12 mouse cellular contexts compared by ENCODE assay signal in the genomic region with DNA sequence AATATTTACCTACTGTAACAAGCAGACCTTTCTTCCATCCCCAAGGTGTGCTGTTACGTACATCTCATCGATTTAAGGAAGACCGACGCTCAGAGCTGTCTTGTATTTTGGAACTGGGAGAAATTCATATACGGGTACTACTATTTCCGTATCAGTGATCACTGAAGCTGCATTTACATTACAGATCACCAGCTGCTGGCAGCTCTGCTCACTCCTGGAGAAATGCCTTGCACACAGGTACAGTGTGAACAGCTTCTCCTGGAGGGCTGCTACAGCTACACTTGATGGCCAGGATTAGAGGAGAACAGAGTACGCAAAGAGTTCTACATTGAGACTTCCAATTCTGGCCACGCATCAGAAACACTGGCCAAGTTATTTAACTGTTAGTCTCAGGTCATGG.
A peak's percentile ranks its signal among the peaks of the same experiment; 100 is the strongest.
DNase-seq lines count a peak whose midpoint lies in the region; ATAC-seq and TF ChIP-seq lines count a peak whose summit lies in the region.
"Had no signal": no experiment of that assay in that cellular context is flagged by ENCODE, and none has a peak within 500 bp of the region (broad histone marks: within the 10 kb centered on the region; RNA-seq: fewer than 3 reads in every experiment).

No protein-coding gene starts in this region.

- H3K27ac ChIP-seq in heart, embryonic 10.5 days = peak overlapping the region; percentile 62; the same call in 1 of the 2 replicates
- peak overlapping the region; percentile 64 for H3K27ac ChIP-seq in layer of hippocampus, adult 2 months
- H3K27ac ChIP-seq in forebrain, embryonic 13.5 days = peak overlapping the region; percentile 92
- peak overlapping the region; percentile 71 for H3K27ac ChIP-seq in midbrain, embryonic 15.5 days
- H3K27ac ChIP-seq: macrophage had no signal

- H3K4me2 ChIP-seq in forebrain, embryonic 13.5 days = peak overlapping the region; percentile 7; the same call in 1 of the 2 replicates
- H3K4me2 ChIP-seq in midbrain, embryonic 15.5 days = no peak overlapping the region

- TF ChIP-seq CTCF in layer of hippocampus, adult 2 months (conservative IDR thresholded peaks at IDR 0.05) = no peak

- H3K36me3 ChIP-seq in heart, embryonic 10.5 days = no peaks in the 10 kb centered on the region
- H3K36me3 ChIP-seq in forebrain, embryonic 13.5 days (ENCODE audit: poor library complexity, severe bottlenecking) = no peaks in the 10 kb centered on the region
- no peaks in the 10 kb centered on the region for H3K36me3 ChIP-seq in midbrain, embryonic 15.5 days (replicated peaks)

- no peaks in the 10 kb centered on the region for H3K9me3 ChIP-seq in heart, embryonic 10.5 days
- H3K9me3 ChIP-seq in forebrain, embryonic 13.5 days (replicated peaks) = no peaks in the 10 kb centered on the region
- H3K9me3 ChIP-seq in midbrain, embryonic 15.5 days = no peaks in the 10 kb centered on the region

- no peaks in the 10 kb centered on the region for H3K27me3 ChIP-seq in heart, embryonic 10.5 days (ENCODE audit: insufficient read depth, poor library complexity, severe bottlenecking)
- no peaks in the 10 kb centered on the region for H3K27me3 ChIP-seq in forebrain, embryonic 13.5 days
- no peaks in the 10 kb centered on the region for H3K27me3 ChIP-seq in midbrain, embryonic 15.5 days (replicated peaks)

- H3K9ac ChIP-seq in forebrain, embryonic 13.5 days = no peak overlapping the region
- no peak overlapping the region for H3K9ac ChIP-seq in midbrain, embryonic 15.5 days
- H3K9ac ChIP-seq: liver, postnatal 0 days had no signal

- 84% methylated on average over 8 of the region's 8 CpGs for WGBS in heart, embryonic 10.5 days
- 65% methylated on average over 8 of the region's 8 CpGs for WGBS in forebrain, embryonic 13.5 days
- 72% methylated on average over 8 of the region's 8 CpGs for WGBS in midbrain, embryonic 15.5 days

- H3K4me1 ChIP-seq in heart, embryonic 10.5 days = peaks cover 10% of the 10 kb centered on the region; the same call in 1 of the 2 replicates
- H3K4me1 ChIP-seq in forebrain, embryonic 13.5 days = peaks cover 27% of the 10 kb centered on the region
- peaks cover 14% of the 10 kb centered on the region for H3K4me1 ChIP-seq in midbrain, embryonic 15.5 days

- intact Hi-C loops in heart, postnatal 25 days (cut with DNase I) = loop anchor here (5.0 kb wide), 1 partner anchor 157 kb away; no protein-coding TSS in a partner anchor

- no peak for ATAC-seq in forebrain, embryonic 13.5 days
- ATAC-seq in midbrain, embryonic 15.5 days (replicated peaks) = peak; percentile 53
- ATAC-seq: liver, postnatal 0 days had no signal

- H3K4me3 ChIP-seq in heart, embryonic 10.5 days = no peak overlapping the region
- no peak overlapping the region for H3K4me3 ChIP-seq in layer of hippocampus, adult 2 months
- no peak overlapping the region for H3K4me3 ChIP-seq in forebrain, embryonic 13.5 days
- H3K4me3 ChIP-seq in midbrain, embryonic 15.5 days = no peak overlapping the region

- no peak for DNase-seq in heart, embryonic 10.5 days (ENCODE audit: low spot score)
- no peak for DNase-seq in heart, postnatal 25 days (ENCODE audit: low spot score)
- no peak for DNase-seq in layer of hippocampus, adult 2 months (ENCODE audit: low spot score in 2 of 2)
- DNase-seq in layer of hippocampus, postnatal 14 days (ENCODE audit: low spot score in 2 of 2) = no peak
- DNase-seq in thymus, postnatal 10 days (ENCODE audit: low spot score in 2 of 2) = no peak
- DNase-seq in lung, postnatal 14 days = no peak
- DNase-seq: adrenal gland, postnatal 10 days; embryo, embryonic 11 days; liver, postnatal 0 days had no signal
